ENCODE assay signal across 8 mouse cellular contexts in the genomic region with DNA sequence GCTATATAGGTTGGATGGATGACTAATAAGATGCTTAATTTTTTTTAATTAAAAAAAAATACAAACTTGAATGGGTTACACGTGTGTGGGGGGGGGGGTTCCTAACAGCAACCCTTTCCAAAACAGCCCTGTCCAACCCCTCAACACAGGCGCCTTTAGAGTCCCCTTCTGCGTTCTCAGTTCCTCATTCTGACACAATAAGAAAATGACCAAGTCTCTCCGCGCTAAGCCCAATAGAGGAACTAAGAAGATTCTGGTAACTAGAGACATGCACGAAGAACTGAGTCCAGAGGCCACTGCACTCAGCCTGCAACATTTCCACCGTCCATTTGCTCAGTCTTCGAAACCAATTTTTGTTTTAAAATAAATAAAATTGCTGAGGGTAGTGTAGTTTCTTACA. TPM values are rescaled to one million over a fixed set of nuclear protein-coding genes. Genes with fewer than 3 reads are reported as not detected.
DNase-seq lines count a peak whose midpoint lies in the region; ATAC-seq and TF ChIP-seq lines count a peak whose summit lies in the region.

No protein-coding gene starts in this region.

- peak overlapping the region; percentile 90 for H3K9ac ChIP-seq in kidney, postnatal 0 days (ENCODE audit: low read depth, low read length)
- H3K9ac ChIP-seq in embryonic facial prominence, embryonic 13.5 days, result peak overlapping the region; percentile 95
- H3K9ac ChIP-seq in hindbrain, embryonic 16.5 days (ENCODE audit: low read depth, low read length), result peak overlapping the region; percentile 82
- peak overlapping the region; percentile 88 for H3K9ac ChIP-seq in midbrain, embryonic 13.5 days (replicated peaks)

- H3K27me3 ChIP-seq in kidney, postnatal 0 days (ENCODE audit: insufficient read depth, low read length), result no peaks in the 10 kb centered on the region
- no peaks in the 10 kb centered on the region for H3K27me3 ChIP-seq in embryonic facial prominence, embryonic 13.5 days
- H3K27me3 ChIP-seq in hindbrain, embryonic 16.5 days (replicated peaks; ENCODE audit: control insufficient read depth, insufficient read depth, low read length), result no peaks in the 10 kb centered on the region
- no peaks in the 10 kb centered on the region for H3K27me3 ChIP-seq in midbrain, embryonic 13.5 days

- peak; percentile 25 for DNase-seq in kidney, postnatal 0 days (ENCODE audit: low spot score)
- DNase-seq in kidney, postnatal 10 days, result no peak
- no peak for DNase-seq in frontal cortex, postnatal 14 days (ENCODE audit: low spot score in 2 of 2)
- DNase-seq in testis, postnatal 10 days (ENCODE audit: low spot score), result no peak
- DNase-seq in left cerebral cortex, adult 11 months (ENCODE audit: low spot score), result no peak

- peaks cover 18% of the 10 kb centered on the region for H3K4me1 ChIP-seq in kidney, postnatal 0 days (replicated peaks; ENCODE audit: insufficient read depth, low read length)
- peaks cover 28% of the 10 kb centered on the region for H3K4me1 ChIP-seq in embryonic facial prominence, embryonic 13.5 days
- peaks cover 19% of the 10 kb centered on the region for H3K4me1 ChIP-seq in hindbrain, embryonic 16.5 days (ENCODE audit: control insufficient read depth, insufficient read depth, low read depth, low read length)
- peaks cover 32% of the 10 kb centered on the region for H3K4me1 ChIP-seq in midbrain, embryonic 13.5 days (replicated peaks)

- H3K36me3 ChIP-seq in kidney, postnatal 0 days (ENCODE audit: insufficient read depth, low read length), result peaks cover 13% of the 10 kb centered on the region
- peaks cover 37% of the 10 kb centered on the region for H3K36me3 ChIP-seq in embryonic facial prominence, embryonic 13.5 days
- H3K36me3 ChIP-seq in hindbrain, embryonic 16.5 days (ENCODE audit: control insufficient read depth, insufficient read depth, low read length), result peaks cover 17% of the 10 kb centered on the region
- peaks cover 33% of the 10 kb centered on the region for H3K36me3 ChIP-seq in midbrain, embryonic 13.5 days

- peak overlapping the region; percentile 97; the same call in 1 of the 2 replicates for H3K27ac ChIP-seq in kidney, postnatal 0 days
- H3K27ac ChIP-seq in embryonic facial prominence, embryonic 13.5 days, result peak overlapping the region; percentile 93; the same call in 1 of the 2 replicates
- H3K27ac ChIP-seq in hindbrain, embryonic 16.5 days (ENCODE audit: low read depth, low read length), result peak overlapping the region; percentile 94
- H3K27ac ChIP-seq in midbrain, embryonic 13.5 days, result peak overlapping the region; percentile 93

- TF ChIP-seq CTCF in kidney, postnatal 0 days (IDR thresholded peaks at IDR 0.05; ENCODE audit: low read depth), result no peak

- ATAC-seq in kidney, postnatal 0 days (replicated peaks; ENCODE audit: low FRiP score, low read depth), result no peak
- ATAC-seq in embryonic facial prominence, embryonic 13.5 days (ENCODE audit: insufficient number of reproducible peaks, insufficient read depth, low FRiP score, low TSS enrichment, low read depth), result no peak
- no peak for ATAC-seq in hindbrain, embryonic 16.5 days
- ATAC-seq in midbrain, embryonic 13.5 days, result no peak

- no peaks in the 10 kb centered on the region for H3K9me3 ChIP-seq in kidney, postnatal 0 days (replicated peaks; ENCODE audit: low read length)
- H3K9me3 ChIP-seq in embryonic facial prominence, embryonic 13.5 days, result no peaks in the 10 kb centered on the region
- no peaks in the 10 kb centered on the region for H3K9me3 ChIP-seq in hindbrain, embryonic 16.5 days (ENCODE audit: control insufficient read depth, low read length)
- no peaks in the 10 kb centered on the region for H3K9me3 ChIP-seq in midbrain, embryonic 13.5 days

- H3K4me2 ChIP-seq in kidney, postnatal 0 days (ENCODE audit: low read length), result peak overlapping the region; percentile 92
- H3K4me2 ChIP-seq in embryonic facial prominence, embryonic 13.5 days, result peak overlapping the region; percentile 88
- H3K4me2 ChIP-seq in hindbrain, embryonic 16.5 days (ENCODE audit: low read length), result peak overlapping the region; percentile 85
- peak overlapping the region; percentile 66 for H3K4me2 ChIP-seq in midbrain, embryonic 13.5 days (replicated peaks)

- 13% methylated on average over 8 of the region's 8 CpGs for WGBS in kidney, postnatal 0 days
- WGBS in embryonic facial prominence, embryonic 13.5 days, result 21% methylated on average over 8 of the region's 8 CpGs
- 25% methylated on average over 8 of the region's 8 CpGs for WGBS in hindbrain, embryonic 16.5 days
- WGBS in midbrain, embryonic 13.5 days, result 26% methylated on average over 8 of the region's 8 CpGs

- H3K4me3 ChIP-seq in kidney, postnatal 0 days (replicated peaks; ENCODE audit: low read depth, low read length), result peak overlapping the region; percentile 91
- H3K4me3 ChIP-seq in embryonic facial prominence, embryonic 13.5 days, result peak overlapping the region; percentile 97
- H3K4me3 ChIP-seq in hindbrain, embryonic 16.5 days (ENCODE audit: low read length), result peak overlapping the region; percentile 65
- peak overlapping the region; percentile 76 for H3K4me3 ChIP-seq in midbrain, embryonic 13.5 days (replicated peaks)

RNA-seq across cellular contexts. Expression of a gene that starts 0.5 kb away (rescaled TPM):
- polyA plus RNA-seq in kidney, postnatal 0 days (2015; fragmentation: Nextera tagmentation; extraction: Ambion mirVana), result 32.7 and 36.8 TPM in 2 replicates
- 1.3 TPM in 2 replicates for polyA plus RNA-seq in embryonic facial prominence, embryonic 13.5 days (2015; fragmentation: Nextera tagmentation; extraction: Ambion mirVana)
- 1.9 and 2.3 TPM in 2 replicates for polyA plus RNA-seq in hindbrain, embryonic 16.5 days (2015; fragmentation: Nextera tagmentation; extraction: Ambion mirVana)
- 1.2 and 1.6 TPM in 2 replicates for polyA plus RNA-seq in midbrain, embryonic 13.5 days (2015; fragmentation: Nextera tagmentation; extraction: Ambion mirVana)

RNA-seq across cellular contexts. Expression of a gene that starts 1.1 kb away (rescaled TPM):
- 190 and 195 TPM in 2 replicates for polyA plus RNA-seq in kidney, postnatal 0 days (2015; fragmentation: Nextera tagmentation; extraction: Ambion mirVana)
- polyA plus RNA-seq in embryonic facial prominence, embryonic 13.5 days (2015; fragmentation: Nextera tagmentation; extraction: Ambion mirVana), result 160 TPM in 2 replicates
- polyA plus RNA-seq in hindbrain, embryonic 16.5 days (2015; fragmentation: Nextera tagmentation; extraction: Ambion mirVana), result 199 and 211 TPM in 2 replicates
- 152 and 160 TPM in 2 replicates for polyA plus RNA-seq in midbrain, embryonic 13.5 days (2015; fragmentation: Nextera tagmentation; extraction: Ambion mirVana)

RNA-seq across cellular contexts. Expression of a gene that starts 52.0 kb away (rescaled TPM):
- polyA plus RNA-seq in kidney, postnatal 0 days (2015; fragmentation: Nextera tagmentation; extraction: Ambion mirVana), result 0.12 and 0.28 TPM in 2 replicates
- polyA plus RNA-seq in embryonic facial prominence, embryonic 13.5 days (2015; fragmentation: Nextera tagmentation; extraction: Ambion mirVana), result not detected in 2 replicates
- polyA plus RNA-seq in hindbrain, embryonic 16.5 days (2015; fragmentation: Nextera tagmentation; extraction: Ambion mirVana), result 0.07 TPM in 1 of 2 replicates, not detected in the other
- polyA plus RNA-seq in midbrain, embryonic 13.5 days (2015; fragmentation: Nextera tagmentation; extraction: Ambion mirVana), result not detected in 2 replicates

RNA-seq across cellular contexts. Expression of a gene that starts 53.5 kb away (rescaled TPM):
- polyA plus RNA-seq in kidney, postnatal 0 days (2015; fragmentation: Nextera tagmentation; extraction: Ambion mirVana), result 24.4 and 29.6 TPM in 2 replicates
- polyA plus RNA-seq in embryonic facial prominence, embryonic 13.5 days (2015; fragmentation: Nextera tagmentation; extraction: Ambion mirVana), result 39.2 and 40.8 TPM in 2 replicates
- 58.5 and 59.4 TPM in 2 replicates for polyA plus RNA-seq in hindbrain, embryonic 16.5 days (2015; fragmentation: Nextera tagmentation; extraction: Ambion mirVana)
- 48.0 and 50.7 TPM in 2 replicates for polyA plus RNA-seq in midbrain, embryonic 13.5 days (2015; fragmentation: Nextera tagmentation; extraction: Ambion mirVana)

Comparison
In these comparisons a context has a peak if more than half of its experiments do, and no peak if none do; other contexts are left out.
1. RNA of a gene that starts 0.5 kb away (polyA plus RNA-seq): 32.7 to 36.8 TPM in kidney, postnatal 0 days; 1.9 to 2.3 TPM in hindbrain, embryonic 16.5 days, 1.2 to 1.6 TPM in midbrain, embryonic 13.5 days and 1.3 TPM in embryonic facial prominence, embryonic 13.5 days; every median in the first group is over 10 times any median in the second.
2. Peak in every context shown above with its lines, with median percentiles within 50 percentile points of each other: H3K27ac ChIP-seq, H3K4me2 ChIP-seq, H3K4me3 ChIP-seq and H3K9ac ChIP-seq.